Mouse (Mus musculus): Measurements from ENCODE around the gene Cc2d1a.

Gene Cc2d1a

GRCm38 (mm10) chr8:84105676-84106075 is 42.1 kb downstream of the Cc2d1a start:
- in situ Hi-C loops (cut with MboI; ENCODE audit: low sequenced_read_pairs) = no loop called here

- in situ Hi-C loops (cut with MboI; ENCODE audit: low sequenced_read_pairs) = no loop called here
These were observed 42.8 kb downstream of the Cc2d1a start, which contains the start of gene Dcaf15 for GRCm38 (mm10) chr8:84104697-84105609. TSS of gene Dcaf15 (minus strand) at chr8:84104768.

- in situ Hi-C loops (cut with MboI; ENCODE audit: low sequenced_read_pairs) = no loop called here
These were observed 43.5 kb downstream of the Cc2d1a start for GRCm38 (mm10) chr8:84104221-84104620.

- in situ Hi-C loops (cut with MboI; ENCODE audit: low sequenced_read_pairs) = no loop called here
These were observed 44.1 kb downstream of the Cc2d1a start for GRCm38 (mm10) chr8:84103601-84104000.

- in situ Hi-C loops (cut with MboI; ENCODE audit: low sequenced_read_pairs) = no loop called here
These were observed 46.1 kb downstream of the Cc2d1a start for GRCm38 (mm10) chr8:84101476-84102270.

- in situ Hi-C loops (cut with MboI; ENCODE audit: low sequenced_read_pairs) = no loop called here
These were observed 49.4 kb downstream of the Cc2d1a start for GRCm38 (mm10) chr8:84098376-84098775.

- in situ Hi-C loops (cut with MboI; ENCODE audit: low sequenced_read_pairs) = no loop called here
These were observed 51.7 kb downstream of the Cc2d1a start for GRCm38 (mm10) chr8:84096061-84096460.

GRCm38 (mm10) chr8:84090585-84090984 is 57.2 kb downstream of the Cc2d1a start:
- in situ Hi-C loops (cut with MboI; ENCODE audit: low sequenced_read_pairs) = no loop called here

- in situ Hi-C loops (cut with MboI; ENCODE audit: low sequenced_read_pairs) = no loop called here
These were observed 58.5 kb downstream of the Cc2d1a start for GRCm38 (mm10) chr8:84089277-84089676.

- in situ Hi-C loops (cut with MboI; ENCODE audit: low sequenced_read_pairs) = no loop called here
These were observed 59.9 kb downstream of the Cc2d1a start for GRCm38 (mm10) chr8:84087821-84088220.

DNA sequence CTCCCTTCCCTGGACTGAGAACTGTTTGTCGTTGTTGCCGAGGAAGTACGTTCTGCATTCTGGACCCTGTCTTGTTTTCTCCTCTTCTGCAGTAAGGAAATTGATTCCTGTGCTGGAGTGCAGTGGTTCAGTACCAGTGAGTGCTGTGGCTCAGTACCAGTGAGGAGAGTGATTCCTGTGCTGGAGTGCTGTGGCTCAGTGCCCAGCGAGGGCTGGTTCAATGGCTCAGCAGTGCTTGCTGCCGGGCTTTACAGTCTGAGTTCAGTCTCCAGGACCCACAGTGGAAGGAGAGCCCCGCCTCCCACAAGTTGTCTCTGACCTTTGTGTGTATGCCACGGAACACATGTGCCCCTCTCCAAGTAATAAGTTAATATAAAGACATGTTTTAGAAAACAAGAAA is 60.6 kb downstream of the Cc2d1a start:
- in situ Hi-C loops (cut with MboI; ENCODE audit: low sequenced_read_pairs) = no loop called here

GRCm38 (mm10) chr8:84084341-84085115 is 63.2 kb downstream of the Cc2d1a start:
- in situ Hi-C loops (cut with MboI; ENCODE audit: low sequenced_read_pairs) = no loop called here

DNA sequence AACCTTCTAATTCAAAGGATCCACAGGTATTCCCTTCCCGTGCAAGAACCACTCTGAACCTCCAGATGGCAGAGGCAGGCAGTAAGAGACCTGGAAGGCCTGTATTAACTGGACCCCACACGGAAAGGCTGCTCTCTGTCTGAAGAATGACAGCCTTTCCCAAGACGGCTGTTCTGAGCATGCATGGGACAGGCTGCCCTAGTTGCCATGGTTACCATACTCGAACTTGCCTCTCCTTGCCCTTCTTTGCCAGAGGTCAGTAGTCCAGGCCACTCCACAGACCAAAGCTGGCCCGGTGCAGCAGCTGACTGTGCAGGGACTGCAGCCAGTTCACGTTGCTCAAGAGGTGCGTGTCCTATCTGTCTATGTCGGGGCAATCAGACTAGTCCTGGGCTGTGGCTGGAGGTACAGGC is 63.9 kb downstream of the Cc2d1a start:
- in situ Hi-C loops (cut with MboI; ENCODE audit: low sequenced_read_pairs) = no loop called here
